Mouse (Mus musculus) cerebellum, postnatal 36 days (tissue): Measurements from ENCODE around the gene Morc4.

ENCODE experiments used
- DNase-seq, 2 experiments: peaks; one replicate each; pipeline ENCODE4 v3.0.0; 2021 to 2022; ENCODE audit warnings: mixed read lengths in 2 of 2

The Morc4 gene

DNA sequence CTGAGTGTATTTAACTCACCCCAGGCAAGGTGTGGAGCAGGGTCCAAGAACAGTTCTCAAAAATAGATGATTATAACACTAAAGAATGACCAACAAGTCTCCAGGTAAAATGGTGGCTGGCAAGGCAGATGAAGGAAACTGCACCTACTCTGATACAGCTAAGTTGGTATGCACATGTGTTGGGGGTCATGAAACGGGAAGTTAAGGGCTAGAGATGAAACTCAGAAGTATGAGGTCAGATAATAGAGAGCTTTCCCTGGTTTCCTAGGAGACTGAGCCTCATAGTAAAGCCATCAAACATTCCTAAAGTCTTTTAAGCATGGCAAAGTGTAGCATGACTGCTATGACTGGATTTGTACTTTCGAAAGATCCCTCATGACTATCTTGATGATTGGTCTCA, 68.4 kb downstream of the Morc4 start:
- no peak for DNase-seq

DNA sequence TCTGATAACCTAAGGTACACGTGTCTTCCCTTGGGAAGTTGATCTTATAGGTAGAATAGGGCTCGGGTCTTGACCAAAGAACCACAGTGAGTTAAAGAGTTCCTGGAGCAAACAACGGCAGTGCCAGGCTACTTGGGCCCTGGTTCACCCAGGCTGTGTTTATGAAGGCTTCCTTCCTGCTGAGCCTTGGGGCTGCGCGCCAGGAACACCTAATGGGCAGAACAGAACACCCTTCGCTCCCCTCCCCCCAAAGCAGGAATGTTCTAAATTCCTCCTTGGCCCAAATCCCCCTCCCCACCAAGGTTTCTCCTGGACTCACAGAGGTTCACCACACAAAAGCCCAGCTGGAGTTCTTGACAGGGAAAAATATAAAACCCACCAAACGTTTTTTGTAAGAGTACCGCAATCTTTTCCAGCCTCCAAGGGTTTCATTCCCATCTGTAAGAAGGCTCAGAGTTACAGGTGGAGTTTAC, 71.0 kb downstream of the Morc4 start, which contains the start of gene Cldn2:
Cldn2 (plus strand) TSS at position 423 of the 473 bp plus-strand sequence.
- DNase-seq = no peak

DNA sequence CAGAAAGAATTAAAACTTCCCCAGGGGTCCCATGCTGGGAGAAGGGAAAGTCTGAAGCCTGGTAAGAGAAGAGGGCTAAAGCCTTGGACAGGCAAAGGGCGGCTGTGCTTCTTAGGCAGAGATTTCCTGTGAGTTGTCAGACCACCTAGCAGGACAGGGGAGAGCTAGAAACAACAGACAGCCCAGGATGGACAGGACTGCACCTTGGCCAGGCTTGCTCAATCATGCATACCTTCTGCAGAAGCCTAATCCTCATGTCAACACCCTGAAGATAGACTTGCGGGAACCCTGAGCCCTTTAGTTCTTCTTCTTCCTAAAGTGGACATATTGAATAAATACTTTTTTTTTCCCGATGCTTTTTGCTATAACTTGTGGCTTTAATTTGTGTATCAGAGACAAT, 71.5 kb downstream of the Morc4 start:
- DNase-seq = no peak

DNA sequence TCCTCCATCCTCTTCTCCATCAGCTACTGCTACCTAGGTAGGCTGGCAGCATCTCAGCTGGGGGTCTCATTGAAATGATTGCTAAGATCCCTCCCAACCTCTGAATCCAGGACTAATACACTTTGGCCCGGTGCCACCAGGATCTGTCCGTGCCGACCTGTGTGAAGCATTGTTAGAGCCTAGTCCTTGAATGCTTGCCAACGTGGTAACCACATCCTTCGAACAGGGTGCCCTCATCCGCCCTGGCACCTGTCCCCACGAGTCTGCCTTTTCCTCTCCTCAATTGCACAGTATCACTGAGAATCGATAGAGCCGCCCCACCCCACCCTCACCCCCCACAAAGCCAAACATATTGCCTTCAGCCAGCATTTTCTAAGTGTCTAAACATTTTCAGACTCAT, 73.6 kb downstream of the Morc4 start:
- DNase-seq = no peak

DNA sequence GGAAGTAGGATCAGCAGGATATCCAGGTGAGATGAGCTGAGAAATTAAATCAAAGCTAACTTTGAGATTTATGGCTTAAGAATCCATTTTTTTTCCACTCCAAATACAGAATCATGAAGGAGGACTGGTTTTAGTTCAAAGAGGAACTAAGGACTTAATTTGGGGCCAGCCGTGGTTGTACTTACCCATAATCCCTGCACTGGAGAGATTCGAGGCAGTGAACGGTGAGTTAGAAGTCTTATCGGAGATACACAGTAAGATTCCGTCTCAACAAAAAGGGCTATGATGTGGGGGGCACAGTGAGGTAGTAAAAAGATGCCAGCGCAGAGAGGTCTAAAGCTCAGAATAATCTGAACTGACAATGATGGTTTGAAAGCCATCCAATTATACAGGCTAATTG, 75.4 kb downstream of the Morc4 start:
- no peak for DNase-seq

DNA sequence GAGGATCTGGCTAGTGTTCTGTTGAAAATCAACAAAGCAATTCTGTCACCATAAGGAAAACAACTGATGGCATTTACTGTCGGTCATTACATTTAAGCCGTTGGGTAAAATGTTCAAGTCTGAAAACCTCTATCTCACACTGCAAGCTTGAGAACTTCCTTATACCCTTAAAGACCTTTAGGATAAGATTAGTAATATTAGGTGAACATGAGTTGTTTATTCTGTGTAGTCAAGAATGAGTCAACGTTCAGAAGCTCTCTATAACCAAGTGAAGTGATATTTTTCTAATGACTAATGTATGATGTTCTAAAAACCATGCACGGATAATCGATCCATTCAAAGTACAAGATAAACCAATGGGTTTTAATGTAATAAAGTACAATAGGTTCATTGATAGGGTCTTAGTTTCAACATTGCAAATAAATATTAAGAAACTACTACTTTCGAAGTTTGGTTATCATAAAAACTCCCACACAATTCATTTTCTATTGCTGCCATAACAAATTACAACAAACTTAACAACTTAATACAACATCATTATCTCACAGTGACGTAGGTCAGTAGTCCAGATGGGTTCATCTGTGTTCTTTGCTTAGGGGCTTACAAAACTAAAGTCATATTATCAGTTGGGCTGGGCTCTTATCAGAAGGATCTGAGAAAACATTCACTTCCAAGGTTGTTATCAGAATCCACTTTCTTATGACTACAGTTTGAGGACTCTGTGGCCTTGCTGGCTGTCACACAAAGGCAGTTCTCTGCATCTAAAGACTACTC, 77.2 kb downstream of the Morc4 start:
- no peak for DNase-seq

DNA sequence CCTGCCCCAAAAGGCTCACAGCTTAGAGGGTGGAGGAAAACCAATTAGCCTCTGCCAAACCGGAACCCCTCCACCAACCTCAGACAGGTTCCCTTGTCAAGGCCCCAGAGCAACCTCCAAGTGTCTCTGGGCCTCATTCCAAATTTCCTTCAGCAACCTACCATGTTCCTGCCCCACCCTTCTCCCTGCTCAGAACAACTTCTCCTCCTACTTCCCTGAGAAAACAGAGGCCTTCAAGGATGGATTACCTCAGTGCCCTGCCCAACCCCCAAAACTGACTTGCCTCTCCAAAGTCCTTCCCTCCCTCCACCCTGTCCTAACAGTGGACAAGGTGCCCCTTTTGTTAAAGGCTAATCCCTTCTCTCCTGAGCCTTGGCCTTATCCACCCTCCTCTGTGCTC, 85.7 kb downstream of the Morc4 start:
- DNase-seq = no peak

DNA sequence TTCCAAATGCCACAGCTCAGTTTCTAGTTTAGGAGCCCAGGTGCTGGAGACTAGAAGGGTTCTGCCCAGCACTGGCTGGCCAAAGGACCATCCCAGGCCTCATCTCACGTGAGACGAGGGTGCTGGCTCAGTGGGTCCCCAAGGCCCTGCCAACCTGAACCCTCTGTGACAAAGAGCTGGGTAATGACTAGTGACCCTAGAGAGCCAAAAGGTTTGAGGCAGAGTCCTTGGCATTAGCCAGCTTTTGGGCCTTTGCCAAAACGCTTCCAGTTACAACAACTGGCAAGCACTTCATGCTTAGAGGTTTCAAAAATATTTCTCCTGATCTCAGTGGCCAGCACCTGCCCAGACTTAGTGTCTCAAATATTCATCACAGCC, 88.4 kb downstream of the Morc4 start:
- DNase-seq = no peak

DNA sequence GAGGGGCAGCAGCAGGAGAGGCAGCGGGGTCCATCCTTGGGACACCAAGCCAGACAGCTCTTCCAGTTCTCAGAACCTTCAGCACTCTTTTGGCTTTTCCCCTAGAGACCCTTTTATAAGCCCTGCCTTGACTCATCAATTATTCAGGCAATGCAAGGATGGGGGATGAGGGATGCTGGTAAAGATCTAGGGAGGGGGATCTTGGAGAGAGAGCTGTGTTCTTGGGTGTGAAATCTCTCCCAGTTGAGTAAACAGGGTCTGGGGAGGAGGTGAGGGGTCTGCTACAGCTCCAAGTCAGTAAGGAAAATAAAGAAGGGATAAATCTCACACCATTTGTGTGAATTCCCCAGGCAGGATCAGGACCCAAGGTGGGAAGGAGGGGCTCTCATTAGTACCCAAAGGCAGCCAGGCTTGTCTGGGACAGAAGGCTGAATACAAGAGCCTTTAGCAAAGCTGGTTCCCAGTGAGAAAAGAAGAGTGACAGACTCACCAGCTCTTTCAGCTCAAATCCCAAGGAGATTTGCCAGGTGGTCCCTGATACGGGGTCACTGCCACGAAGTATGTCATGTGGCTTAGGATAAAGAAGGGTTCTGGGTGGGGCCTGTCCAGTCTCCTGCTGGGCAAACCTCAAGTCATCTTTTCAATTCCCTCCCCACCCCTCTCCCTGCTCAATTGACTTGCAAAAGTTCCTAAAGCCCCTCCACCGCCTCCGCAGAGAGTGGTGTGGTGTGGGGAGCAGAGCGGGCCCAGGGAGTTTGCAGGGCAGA, 89.0 kb downstream of the Morc4 start, which contains the start of gene Ripply1:
Ripply1 (minus strand) TSS at position 76 of the 767 bp plus-strand sequence.
- DNase-seq = no peak

DNA sequence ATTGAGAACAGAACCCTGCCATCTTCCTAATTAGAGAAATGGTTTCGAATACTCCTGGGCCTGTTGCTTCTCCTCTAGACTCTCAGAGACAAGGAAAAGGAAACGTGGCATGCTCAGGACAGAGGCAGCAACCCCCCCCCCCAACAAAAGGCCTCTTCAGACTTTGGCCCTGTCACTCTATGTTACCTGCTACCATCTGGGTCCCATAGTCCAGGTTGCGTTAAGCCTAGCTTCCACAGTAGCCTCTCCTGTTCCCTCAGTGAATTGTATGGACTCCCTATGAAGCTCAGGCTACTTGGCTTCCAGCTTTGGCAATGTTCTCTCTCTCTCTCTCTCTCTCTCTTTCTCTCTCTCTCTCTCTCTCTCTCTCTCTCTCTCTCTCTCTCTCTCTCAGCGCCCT, 89.9 kb downstream of the Morc4 start:
- no peak for DNase-seq

DNA sequence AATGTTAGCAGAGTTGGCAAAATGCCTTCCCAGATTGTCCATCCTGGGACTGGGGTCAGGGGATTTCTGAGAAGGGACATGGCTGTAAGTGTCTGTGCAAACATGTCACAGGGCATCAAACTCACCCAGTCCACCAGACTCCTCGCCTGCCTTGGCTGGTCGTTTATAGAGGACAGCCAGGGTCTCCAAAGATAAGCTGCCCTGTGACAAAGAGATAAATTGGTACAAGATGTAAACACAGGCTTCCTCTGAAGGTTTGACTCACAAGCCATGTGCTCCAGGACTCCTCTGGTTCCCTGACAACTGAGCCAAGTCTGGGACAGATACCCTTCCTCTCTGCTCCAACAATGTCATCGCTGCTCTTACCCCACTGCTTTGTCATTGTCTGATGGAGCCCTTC, 90.5 kb downstream of the Morc4 start:
- no peak for DNase-seq

DNA sequence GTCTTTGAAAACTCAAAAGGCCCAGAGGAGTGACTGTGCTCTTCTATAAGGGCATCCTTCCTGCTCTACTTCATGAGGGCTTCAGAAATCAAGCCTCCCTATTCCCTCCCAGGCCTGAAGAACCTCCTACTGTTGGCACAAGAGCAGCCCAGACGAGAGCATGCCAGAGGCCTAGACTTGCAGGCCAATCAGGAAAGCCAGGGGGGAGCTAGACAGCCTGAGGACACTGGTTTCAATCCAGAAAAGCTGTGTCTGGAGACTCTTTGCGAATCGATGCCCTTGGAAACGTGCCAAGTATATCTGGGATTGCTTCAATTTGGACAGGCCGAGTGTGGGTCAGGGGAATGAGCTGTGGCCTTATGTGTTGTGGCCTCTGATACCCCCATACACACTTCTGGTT, 92.1 kb downstream of the Morc4 start:
- no peak for DNase-seq

DNA sequence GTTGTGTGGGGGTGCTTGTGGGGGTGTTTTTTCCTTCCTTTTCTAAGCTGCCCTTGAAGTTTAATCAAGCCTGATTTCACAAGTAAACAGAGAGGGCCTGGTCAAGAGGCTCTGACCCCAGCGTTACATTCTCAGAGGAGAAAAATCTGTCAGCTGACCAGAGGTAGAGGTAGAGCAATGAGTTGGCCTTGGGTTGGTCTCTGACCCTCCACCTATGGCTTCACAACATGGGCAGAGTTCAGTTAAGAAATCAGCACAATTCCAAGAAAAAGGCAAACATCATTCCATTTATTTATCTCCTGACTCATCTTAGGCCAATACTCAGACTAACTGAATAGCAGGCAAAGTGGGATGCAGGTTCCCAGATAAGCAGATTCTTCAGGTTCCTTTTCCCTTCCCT, 92.6 kb downstream of the Morc4 start:
- no peak for DNase-seq

DNA sequence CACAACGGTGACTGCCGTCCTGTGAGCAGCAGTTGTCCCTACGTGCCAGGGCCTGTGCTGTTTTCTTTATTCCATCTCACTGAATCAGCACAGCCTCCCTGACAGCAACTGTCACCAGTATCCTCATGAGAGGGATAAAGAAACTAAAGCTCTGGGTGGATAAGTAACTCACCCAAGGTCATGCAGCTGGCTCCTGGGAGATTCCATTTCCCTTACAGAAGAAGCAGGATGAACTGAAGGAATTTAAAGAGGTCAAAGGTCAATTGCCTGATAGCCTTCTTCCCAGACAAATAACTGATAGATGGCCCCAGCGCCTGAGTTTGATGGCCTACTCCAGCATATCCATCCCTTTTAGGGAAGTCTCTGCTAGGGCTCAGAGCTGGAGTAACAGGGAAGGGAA, 94.1 kb downstream of the Morc4 start:
- DNase-seq = no peak

DNA sequence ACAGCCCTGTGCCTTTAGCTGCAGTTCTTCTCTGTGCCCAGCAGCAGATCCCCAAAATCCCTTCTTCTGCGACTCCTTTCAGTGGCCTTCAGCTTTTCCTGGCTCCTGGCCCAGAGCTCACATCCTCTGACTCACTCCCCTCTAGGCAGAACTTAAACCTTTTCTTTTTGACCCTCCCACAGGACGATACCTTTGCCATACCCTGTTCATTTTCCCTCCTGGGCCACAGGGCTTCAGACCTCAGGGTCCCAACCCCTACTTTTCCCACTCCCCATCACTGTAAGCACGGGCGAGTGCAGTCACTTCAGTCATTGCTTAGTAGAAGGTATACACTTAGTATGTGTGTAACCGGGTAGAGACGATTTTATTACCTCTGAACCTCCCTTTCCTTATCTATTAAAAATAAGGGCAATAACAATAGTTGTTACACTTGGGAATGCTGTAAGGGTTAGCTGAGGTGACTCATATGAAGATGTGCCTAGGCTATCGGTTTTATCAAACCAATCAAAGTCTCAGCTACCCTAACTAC, 96.3 kb downstream of the Morc4 start:
- no peak for DNase-seq

DNA sequence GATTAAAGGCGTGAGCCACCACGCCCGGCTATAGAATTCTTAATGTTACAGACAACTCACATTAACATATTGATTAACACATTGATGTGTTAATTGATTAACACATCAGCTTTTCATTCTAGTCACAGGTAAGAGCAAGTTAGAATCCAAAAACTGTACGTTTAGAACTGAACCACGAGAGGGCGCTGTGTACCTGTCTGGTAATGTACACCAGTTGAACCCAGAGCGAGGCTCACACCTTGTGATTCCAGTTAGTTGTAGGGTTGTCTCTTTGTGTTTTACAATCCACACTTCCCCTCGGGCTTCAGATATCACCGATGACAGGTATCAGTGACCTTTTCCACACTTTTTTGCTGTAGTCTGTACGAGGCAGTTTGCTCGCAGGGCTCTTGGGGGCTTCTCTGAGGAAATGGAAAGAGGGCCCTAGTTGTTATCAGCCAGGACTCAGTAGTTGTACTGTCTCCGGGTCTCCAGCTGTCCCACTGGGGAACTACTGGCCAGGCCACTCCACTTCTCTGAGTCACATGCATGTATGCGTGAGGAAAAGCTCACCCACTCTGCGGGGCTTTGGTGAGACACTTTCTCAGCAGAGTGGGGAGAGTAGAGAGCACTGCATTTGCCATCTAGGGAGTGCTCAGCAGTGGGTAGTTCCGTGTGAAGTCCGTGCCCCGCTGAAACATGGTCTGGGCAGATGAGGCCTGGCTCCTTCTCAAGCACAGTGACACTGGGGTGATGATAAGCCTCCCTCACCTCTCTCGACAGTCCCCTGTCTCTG, 97.0 kb downstream of the Morc4 start:
- peak; percentile 40 to 43 for DNase-seq
